Mouse (Mus musculus): ENCODE data around the gene Olfr1361.

DNA sequence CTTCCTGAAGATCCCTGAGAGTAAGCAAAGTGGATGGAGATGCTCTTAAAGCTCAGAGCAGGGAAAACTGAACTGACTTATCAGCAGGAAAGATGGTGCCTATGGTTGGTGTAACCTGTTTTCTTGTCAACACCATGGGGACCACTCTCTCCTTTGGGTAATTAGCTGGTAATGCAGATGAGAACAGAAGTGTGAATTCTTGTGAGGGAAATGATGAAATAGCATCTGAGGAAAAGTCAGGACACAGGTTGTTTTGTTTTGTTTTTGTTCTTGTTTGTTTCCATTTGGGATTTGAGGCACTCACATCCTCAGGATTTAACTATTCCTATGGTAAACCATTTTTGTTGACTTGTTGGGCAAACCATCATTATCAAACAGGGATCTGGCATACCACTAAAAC, 49.3 kb downstream of the Olfr1361 start, which contains the start of gene Olfr1362:
- TF ChIP-seq POLR2A (IDR thresholded peaks at IDR 0.05; ENCODE audit: control insufficient read depth in 1 of 2, insufficient read depth in 1 of 2, low read depth in 1 of 2, low read length in 2 of 2, poor library complexity in 1 of 2) = no peak
- no peak for TF ChIP-seq RCOR1 (IDR thresholded peaks at IDR 0.05; ENCODE audit: low read depth, low read length)
